Mouse (Mus musculus) embryonic fibroblast, embryonic 13.5 days (primary cell): ENCODE data around the gene Sult1b1.

Experiments
- CTCF ChIP-seq: IDR thresholded peaks from 2 replicates; pipeline ENCODE4 v1.5.1; 2011; ENCODE audit warnings: mild to moderate bottlenecking, control low read depth, low read length, moderate library complexity, borderline replicate concordance; ENCODE audit not compliant: insufficient read depth
- POLR2A ChIP-seq: IDR thresholded peaks from 2 replicates; pipeline ENCODE4 v1.6.1; 2011; ENCODE audit warnings: low read depth, mild to moderate bottlenecking, control low read depth, low read length, moderate library complexity

GRCm38 (mm10) chr5:87574174-87574573, 36.2 kb upstream of the Sult1b1 start:
- TF ChIP-seq CTCF, result no peak
- TF ChIP-seq POLR2A, result no peak
